Mouse (Mus musculus) E14TG2a.4 (cell line): ENCODE data around the gene Lin52.

ENCODE experiments used
- H3K27me3 ChIP-seq: 2 replicates; pipeline ENCODE4 v1.6.1; 2014; ENCODE audit warnings: low read length, control low read depth; ENCODE audit not compliant: insufficient read depth
- H3K36me3 ChIP-seq: 2 replicates; pipeline ENCODE4 v1.6.1; 2014; ENCODE audit warnings: low read length, control low read depth; ENCODE audit not compliant: insufficient read depth
- H3K4me1 ChIP-seq: replicated peaks from 2 replicates; pipeline ENCODE4 v1.6.1; 2014; ENCODE audit warnings: low read depth, low read length, control low read depth
- H3K4me3 ChIP-seq: replicated peaks from 2 replicates; pipeline ENCODE4 v1.5.1; 2014; ENCODE audit warnings: mild to moderate bottlenecking, low read length
- H3K9me3 ChIP-seq: 2 replicates; pipeline ENCODE4 v1.6.1; 2014; ENCODE audit warnings: low read length, control low read depth
- CTCF ChIP-seq: conservative IDR thresholded peaks from 2 replicates; pipeline ENCODE4 v1.5.1; 2014; ENCODE audit warnings: low read length
- NANOG ChIP-seq: IDR thresholded peaks from 2 replicates; pipeline ENCODE4 v1.6.1; 2014; ENCODE audit warnings: borderline replicate concordance, low read length, mixed read lengths
- POU5F1 ChIP-seq: IDR thresholded peaks from 2 replicates; pipeline ENCODE4 v1.6.1; 2014; ENCODE audit warnings: low read length, borderline replicate concordance

The Lin52 gene

GRCm38 (mm10) chr12:84523728-84524127 is 72.5 kb downstream of the Lin52 start:
- no peaks in the 10 kb centered on the region for H3K9me3 ChIP-seq
- no peaks in the 10 kb centered on the region for H3K27me3 ChIP-seq
- TF ChIP-seq CTCF: no peak
- no peak for TF ChIP-seq NANOG
- TF ChIP-seq POU5F1: no peak
- peaks cover 52% of the 10 kb centered on the region for H3K36me3 ChIP-seq
- peaks cover 45% of the 10 kb centered on the region for H3K4me1 ChIP-seq
- no peak overlapping the region for H3K4me3 ChIP-seq

- H3K4me1 ChIP-seq: peaks cover 45% of the 10 kb centered on the region
Observed at GRCm38 (mm10) chr12:84524147-84525050, 73.2 kb downstream of the Lin52 start.

GRCm38 (mm10) chr12:84525422-84525821 is 74.2 kb downstream of the Lin52 start:
- TF ChIP-seq POU5F1: no peak
- TF ChIP-seq NANOG: no peak
- TF ChIP-seq CTCF: no peak

More at GRCm38 (mm10) chr12:84524147-84525050, 73.2 kb downstream of the Lin52 start:
- Histone ChIP-seq H3K4me3 (0 out of 2 replicates have a peak overlapping the region, but pooled peaks have one; percentile 35), H3K9me3 (no peaks in the 10 kb centered on the region), H3K27me3 (no peaks in the 10 kb centered on the region), H3K36me3 (peaks cover 58% of the 10 kb centered on the region)
- TF ChIP-seq CTCF (no peak), NANOG (no peak), POU5F1 (no peak)

GRCm38 (mm10) chr12:84530426-84530825 is 79.2 kb downstream of the Lin52 start:
- peaks cover 61% of the 10 kb centered on the region for H3K4me1 ChIP-seq

More at GRCm38 (mm10) chr12:84525422-84525821, 74.2 kb downstream of the Lin52 start:
- Histone ChIP-seq H3K4me3 (peak overlapping the region; percentile 35), H3K9me3 (no peaks in the 10 kb centered on the region), H3K4me1 (peaks cover 45% of the 10 kb centered on the region), H3K36me3 (peaks cover 65% of the 10 kb centered on the region), H3K27me3 (no peaks in the 10 kb centered on the region)

GRCm38 (mm10) chr12:84531906-84532829 is 80.9 kb downstream of the Lin52 start:
- no peak for TF ChIP-seq CTCF
- TF ChIP-seq NANOG: peak; percentile 29; the same call in 1 of the 2 replicates
- Histone ChIP-seq H3K4me1 (peaks cover 52% of the 10 kb centered on the region), H3K4me3 (peak overlapping the region; percentile 39), H3K27me3 (no peaks in the 10 kb centered on the region), H3K9me3 (no peaks in the 10 kb centered on the region), H3K36me3 (peaks cover 64% of the 10 kb centered on the region)

More at GRCm38 (mm10) chr12:84530426-84530825, 79.2 kb downstream of the Lin52 start:
- TF ChIP-seq POU5F1 (no peak), CTCF (no peak), NANOG (no peak)
- H3K9me3 ChIP-seq: no peaks in the 10 kb centered on the region
- H3K27me3 ChIP-seq: no peaks in the 10 kb centered on the region
- peaks cover 74% of the 10 kb centered on the region for H3K36me3 ChIP-seq
- H3K4me3 ChIP-seq: no peak overlapping the region

GRCm38 (mm10) chr12:84532830-84533199 is 81.6 kb downstream of the Lin52 start:
- Histone ChIP-seq H3K27me3 (no peaks in the 10 kb centered on the region), H3K36me3 (peaks cover 59% of the 10 kb centered on the region), H3K4me3 (peak overlapping the region; percentile 39; the same call in 1 of the 2 replicates), H3K9me3 (no peaks in the 10 kb centered on the region), H3K4me1 (peaks cover 51% of the 10 kb centered on the region)
- no peak for TF ChIP-seq POU5F1
- no peak for TF ChIP-seq CTCF
- no peak for TF ChIP-seq NANOG

- Histone ChIP-seq H3K36me3 (peaks cover 49% of the 10 kb centered on the region), H3K9me3 (no peaks in the 10 kb centered on the region), H3K4me1 (peaks cover 61% of the 10 kb centered on the region), H3K4me3 (no peak overlapping the region; the same call in 1 of the 2 replicates), H3K27me3 (no peaks in the 10 kb centered on the region)
- TF ChIP-seq NANOG (peak; percentile 39; the same call in 1 of the 2 replicates), POU5F1 (no peak), CTCF (no peak)
Observed at GRCm38 (mm10) chr12:84533706-84534486, 82.7 kb downstream of the Lin52 start.
